Mouse (Mus musculus) layer of hippocampus, postnatal 36 days (tissue): ENCODE data around the gene Igtp. TPM values are rescaled to one million over a fixed set of nuclear protein-coding genes. Genes with fewer than 3 reads are reported as not detected.
"Not testable (repeated sequence)": the region's sequence is repeated elsewhere in the genome, so short reads cannot be mapped to it uniquely, and the experiment has no call there.

Source experiments
- DNase-seq, 2 experiments: peaks; one replicate each; pipeline ENCODE4 v3.0.0; 2022
- total RNA-seq, 2 experiments: library from RNA; stranded (reverse); gene quantifications; 2 replicates each; pipeline ENCODE4 v1.2.3; 2021

Gene Igtp
- total RNA-seq, 2 experiments from 2014 or later, result 2.1 TPM

DNA sequence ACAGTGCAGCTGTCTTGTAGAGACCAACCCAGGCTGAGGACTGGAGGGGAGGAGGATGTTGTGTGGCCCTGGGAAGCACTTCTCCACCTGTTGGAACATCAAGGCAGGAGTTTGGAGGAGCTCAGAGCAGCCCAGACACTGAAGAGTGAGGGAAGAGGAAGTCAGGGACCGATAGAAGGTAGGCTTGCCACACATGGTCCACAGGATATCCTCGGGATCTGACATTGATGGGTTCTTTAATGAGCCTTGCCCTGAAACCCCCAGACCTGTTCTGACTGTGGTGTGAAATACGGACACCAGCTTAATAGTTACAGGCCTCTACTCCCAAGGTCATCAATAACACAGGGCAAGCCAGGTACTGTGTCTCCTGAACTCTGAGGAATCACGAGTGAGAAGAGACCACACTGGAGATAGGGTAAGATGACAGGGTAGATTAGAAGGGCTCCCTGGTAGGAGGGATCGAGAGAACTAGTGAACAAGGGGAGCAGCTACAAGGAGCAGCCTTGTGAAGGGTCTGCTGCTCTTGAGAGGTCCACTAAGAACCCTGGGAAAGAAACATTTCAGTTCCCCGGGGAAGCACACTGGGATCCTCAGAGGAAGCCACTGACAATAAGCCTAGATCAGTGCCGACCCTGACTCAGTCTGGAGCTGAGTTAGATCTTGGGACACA lies 14.5 kb downstream of the Igtp start:
- no peak for DNase-seq

DNA sequence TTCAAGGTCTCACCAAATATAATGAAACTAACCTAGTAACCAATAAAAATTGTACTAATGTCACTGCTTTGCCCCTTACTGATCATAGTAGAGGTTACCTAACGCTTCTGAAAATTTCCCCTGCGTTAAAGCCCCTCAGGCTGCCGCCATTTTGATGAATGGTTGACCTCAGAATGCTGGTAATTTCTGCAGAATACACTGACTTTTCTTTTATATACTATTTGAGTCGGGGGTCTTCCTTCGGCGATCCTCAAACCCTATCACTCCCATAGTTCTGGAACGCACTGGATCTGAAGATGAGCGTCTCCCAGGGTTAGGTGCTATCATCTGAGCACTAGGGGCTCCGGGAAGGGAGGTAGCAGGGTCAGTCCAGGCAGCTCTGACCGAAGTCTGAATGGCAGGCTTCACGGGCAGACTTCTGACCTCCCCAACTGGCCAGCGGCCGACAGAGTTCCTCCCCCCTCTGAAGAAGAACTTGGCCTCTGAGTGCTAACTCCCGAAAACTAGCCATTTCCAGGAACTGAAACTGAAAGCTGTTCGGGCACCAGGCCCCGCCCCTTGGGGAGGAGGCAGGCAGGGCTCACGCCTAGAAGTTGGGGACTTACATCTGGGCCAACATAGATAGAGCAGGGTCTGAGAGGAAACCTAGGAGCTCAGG lies 15.2 kb downstream of the Igtp start:
- peak; percentile 31 to 40 for DNase-seq

DNA sequence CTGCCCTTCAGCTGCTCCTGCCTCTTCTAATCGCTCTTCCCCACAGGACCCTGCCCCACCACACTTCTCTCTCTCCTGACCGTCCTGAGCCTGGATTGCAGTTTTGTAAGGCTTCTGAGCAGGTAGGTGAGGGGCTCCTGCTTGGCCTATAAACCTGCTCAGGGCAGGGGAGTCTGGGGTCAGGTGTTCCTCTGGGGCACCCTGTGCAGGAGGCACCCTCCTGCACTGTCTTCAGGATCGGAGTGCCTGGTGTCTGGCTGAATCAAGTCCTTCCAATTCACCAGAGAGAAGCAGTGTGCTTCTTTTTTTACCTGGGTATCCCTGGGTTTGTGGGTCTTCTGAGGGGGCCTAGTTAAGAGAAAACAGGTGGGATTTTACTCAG lies 15.7 kb downstream of the Igtp start:
- not testable (repeated sequence) for DNase-seq

DNA sequence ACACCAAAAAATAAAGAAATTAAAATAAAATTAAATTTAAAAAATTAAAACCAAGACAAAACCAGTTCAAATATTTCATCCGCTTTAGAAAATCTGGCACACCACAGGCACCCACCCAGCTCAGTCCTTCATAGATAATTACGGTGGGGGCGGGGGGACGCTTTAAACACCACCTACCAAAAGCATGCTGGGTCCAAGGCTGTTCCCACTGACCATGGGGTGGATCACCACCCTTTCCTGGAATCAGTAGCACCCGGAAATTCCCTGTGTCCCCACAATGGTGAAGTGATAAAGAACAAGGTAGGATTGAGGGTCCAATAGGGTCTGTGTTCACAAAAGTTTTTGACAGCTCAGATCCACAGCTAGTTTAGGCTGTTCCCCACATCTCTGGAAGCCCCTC lies 16.5 kb downstream of the Igtp start:
- no peak for DNase-seq

DNA sequence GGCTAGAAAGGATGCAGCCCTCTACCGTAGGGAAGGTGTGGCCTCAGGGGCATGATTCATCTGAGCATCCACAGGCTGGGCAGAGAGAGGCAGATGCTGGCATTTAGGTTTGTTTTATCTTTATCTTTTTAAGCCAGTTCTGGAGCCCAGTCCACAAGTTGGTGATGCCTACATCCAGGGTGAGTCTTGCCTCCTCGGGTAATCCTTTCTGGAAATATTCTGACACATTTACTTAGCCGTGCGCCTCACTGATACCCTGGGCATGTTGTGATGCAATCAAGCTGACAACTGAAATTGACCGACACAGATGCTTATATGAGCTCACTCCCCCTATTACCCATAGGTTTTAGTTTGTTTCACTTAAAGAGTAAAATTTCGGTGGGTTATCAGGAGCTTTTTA lies 17.5 kb downstream of the Igtp start:
- DNase-seq, result no peak

DNA sequence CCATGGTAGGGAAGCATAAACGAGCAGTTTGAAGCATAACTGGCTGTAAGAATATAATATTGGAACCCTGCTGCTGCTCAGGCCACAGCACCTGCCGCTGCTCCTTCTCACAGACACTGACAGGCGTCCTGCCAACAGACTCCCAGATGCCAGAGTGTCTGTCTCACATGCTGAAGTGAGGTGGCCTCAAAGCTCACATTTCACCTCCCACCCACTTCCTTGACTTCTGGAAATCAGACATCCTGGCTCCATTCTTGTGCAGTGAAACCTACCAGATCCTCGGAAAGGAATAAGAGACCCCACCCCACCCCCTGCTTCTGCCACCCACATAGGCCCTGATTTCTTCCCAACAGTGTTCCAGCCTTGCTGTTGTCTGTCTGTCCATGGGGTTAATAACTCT lies 24.4 kb downstream of the Igtp start:
- no peak for DNase-seq

DNA sequence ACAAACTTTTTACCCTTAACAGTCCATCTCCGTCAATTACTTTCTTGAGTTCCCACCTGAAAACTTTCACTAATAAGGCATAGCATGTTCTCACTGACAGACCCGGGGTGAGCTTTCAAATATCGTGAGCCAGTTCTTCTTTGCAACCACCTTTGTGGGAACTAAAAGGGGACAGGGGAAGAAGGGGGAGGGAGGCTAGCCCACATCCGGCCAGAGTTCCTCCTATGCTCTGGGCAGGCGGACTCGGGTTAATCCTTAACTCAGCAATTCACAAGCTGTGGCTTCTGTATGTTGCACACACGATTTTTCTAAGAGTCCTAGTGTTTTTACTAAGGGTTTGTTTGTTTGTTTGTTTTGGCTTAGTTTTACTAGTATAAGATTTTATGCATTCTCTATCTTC lies 25.0 kb downstream of the Igtp start:
- no peak for DNase-seq

DNA sequence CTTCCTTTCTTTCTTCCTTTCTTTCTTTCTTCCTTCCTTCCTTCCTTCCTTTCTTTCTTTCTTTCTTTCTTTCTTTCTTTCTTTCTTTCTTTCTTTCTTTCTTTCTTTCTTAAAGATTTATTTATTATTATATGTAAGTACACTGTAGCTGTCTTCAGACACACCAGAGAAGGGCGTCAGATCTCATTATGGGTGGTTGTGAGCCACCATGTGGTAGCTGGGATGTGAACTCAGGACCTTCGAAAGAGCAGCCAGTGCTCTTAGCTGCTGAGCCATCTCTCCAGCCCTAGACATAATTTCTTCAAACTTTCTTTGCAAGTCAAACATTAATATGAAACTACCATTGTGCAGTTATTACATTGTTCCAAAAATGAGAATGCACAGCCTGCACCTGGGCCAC lies 25.5 kb downstream of the Igtp start:
- not testable (repeated sequence) for DNase-seq

DNA sequence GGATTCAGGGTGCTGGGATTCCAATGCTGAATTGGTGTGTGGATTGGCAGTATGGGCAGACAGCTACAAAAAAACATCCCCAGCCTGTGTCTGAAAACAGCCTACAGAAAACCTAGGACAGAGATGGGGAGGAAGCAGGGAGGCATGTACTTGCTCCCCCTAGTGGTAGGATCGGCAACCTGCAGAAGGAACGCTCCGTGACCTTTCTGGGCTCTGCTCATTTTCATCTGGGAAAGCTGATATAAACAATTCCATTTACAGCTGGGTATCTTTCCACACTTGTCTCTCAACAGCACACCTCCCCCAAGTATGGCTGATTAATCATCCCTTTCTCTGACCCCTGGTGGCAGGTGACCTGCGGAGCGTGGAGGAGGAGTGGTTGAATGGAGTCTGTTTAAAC lies 26.3 kb downstream of the Igtp start:
- DNase-seq, result peak; percentile 49 to 59

DNA sequence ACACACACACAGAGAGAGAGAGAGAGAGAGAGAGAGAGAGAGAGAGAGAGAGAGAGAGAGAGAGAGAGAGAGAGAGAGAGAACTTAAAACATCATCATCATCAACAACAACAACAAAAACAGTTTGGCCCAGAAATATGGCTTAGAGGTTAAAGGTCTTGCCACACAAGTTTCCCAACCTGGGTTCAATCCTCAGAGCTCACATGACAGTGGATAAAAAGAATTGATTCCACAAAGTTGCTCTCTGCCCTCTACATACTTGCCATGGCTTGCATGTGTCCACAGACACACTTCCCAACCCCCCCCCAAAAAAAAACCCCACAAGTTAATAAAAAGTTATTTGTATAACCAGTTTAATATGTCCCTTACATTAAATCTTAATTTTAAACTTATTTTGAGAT lies 27.1 kb downstream of the Igtp start:
- DNase-seq, result no peak

DNA sequence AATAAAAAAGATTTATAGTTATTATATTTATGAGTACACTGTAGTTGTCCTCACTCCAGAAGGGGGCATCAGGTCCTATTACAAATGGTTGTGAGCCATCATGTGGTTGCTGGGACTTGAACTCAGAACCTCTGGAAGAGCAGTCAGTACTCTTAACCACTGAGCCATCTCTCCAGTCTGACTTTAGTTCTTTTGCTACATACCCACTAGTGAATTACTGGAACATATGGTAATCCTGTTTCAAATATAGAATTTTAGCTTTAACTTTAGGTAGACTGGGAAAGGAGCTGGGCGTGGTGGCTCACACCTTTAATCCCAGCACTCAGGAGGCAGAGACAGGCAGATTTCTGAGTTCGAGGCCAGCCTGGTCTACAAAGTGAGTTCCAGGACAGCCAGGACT lies 28.7 kb downstream of the Igtp start:
- not testable (repeated sequence) for DNase-seq

DNA sequence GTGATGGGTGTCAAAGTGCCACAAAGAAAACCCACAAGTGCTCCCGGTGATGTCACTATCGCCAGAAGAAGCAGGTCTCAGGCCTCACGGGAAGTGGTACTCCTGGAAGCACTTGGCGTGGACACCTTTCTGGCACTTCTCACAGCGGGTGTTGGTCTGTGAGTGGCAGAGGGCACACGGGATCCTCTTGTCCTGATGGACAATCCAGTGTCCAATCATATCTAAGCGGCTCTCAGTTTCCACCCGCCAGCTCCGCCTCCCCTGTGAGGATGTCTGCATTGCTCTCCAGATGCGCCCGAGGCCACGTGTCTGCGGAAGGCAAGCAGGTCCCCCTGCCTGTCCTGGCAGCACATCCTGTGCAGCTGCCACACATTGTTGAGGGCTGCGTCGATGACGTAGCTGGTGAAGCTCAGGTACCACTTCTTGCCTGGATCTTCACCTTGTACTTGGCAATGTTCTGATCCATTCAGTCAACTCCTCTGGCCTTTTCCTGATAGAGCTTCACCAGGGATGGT lies 31.1 kb downstream of the Igtp start:
- DNase-seq, result no peak

DNA sequence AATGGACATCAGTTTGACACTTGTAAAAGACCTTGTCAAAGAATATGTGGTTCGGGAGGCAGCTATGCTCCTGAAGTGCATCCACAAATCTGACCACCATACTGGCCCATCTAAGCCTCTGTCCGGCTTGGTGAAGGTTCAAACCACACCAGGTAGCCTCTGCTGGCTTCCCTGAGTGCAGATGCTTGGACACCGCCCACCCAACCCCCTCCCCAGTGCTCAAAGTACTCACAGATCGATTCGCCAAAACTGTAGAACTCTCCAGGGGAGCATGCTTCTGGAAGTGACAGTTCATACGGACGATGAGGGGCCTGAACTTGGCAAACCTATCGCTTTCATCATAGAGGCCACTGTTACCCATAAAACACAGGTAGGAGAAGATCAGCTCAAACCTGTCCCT lies 31.8 kb downstream of the Igtp start:
- DNase-seq, result no peak

DNA sequence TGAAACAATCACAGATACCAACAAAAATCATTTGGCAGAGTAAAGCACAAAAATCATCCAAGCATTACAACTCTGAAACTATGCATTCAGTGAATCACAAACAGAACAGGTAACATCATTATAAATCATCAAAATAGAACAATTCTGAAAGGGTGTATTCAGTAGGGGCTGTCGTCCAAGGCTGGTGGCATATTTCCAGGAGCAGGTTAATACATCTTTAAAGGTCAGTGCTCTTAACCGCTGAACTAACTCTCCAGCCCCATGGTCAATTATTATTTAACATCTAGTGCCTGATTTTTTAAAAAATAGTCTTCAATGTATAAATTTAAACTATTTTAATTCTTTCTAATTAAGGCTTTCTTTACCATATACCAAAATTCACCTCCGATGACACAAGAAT lies 35.2 kb downstream of the Igtp start:
- DNase-seq, result not testable (repeated sequence)

DNA sequence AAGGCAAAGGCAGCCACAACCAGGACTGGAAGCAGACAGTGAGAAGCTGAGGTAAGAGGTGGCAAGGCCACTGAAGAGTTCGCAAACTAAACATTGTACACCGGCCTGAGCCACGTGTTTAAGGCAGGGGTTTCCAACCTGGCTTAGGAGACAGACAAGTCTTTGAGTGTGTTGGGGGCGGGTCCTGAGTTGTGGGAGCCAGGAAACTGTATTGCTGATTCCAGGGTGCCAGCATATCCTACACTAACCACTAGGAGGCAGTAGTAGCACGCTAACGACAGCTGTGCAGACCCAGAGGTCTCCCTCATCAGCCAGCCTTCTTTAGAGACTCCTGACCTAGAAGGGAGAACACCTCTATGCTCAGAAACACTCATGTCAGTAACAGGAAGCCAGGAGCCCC lies 35.8 kb downstream of the Igtp start:
- DNase-seq, result no peak

DNA sequence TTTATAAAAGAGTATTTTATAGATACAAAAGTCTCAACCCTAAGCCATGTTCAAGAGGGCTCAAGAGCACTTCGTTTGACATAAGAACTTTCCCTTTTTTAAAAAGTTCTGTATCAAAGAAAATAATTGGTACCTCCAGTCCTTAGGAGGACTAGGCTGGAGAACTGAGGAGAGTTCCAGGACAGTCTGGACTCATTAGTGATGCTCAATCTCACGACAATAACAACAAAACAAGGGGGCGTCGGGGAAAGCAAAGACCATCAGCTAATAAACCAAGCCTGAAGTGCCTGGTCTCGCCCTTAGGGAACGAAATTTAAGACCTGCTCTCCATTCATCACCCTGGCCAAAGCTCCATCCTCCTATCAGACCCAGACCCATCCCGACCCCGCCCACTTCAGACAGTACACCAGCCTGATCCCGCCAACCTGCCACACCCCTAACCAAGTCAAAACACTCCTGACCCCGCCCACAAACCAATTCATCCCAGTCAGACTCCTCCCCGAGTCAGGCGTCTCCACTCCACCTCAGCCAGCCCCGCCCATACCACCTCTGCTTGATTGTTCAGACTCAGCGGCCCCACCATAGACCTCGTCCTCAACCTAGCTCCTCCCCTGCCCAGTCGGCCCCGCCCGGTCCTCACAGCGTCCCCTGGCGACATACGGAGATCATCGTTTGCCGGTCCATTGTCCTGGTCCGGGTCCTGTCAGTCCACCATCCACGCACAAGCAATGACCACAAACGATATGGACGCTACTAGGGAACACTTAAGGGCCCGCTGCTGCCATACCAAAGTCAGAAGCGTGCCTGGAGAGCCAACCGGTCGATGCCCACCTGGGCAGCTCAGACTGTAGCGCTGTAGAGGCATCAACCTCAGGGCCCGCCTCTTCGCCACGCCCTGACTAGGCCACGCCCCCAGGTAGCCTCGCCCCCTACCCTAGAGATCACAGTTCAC lies 39.8 kb downstream of the Igtp start:
- no peak for DNase-seq

DNA sequence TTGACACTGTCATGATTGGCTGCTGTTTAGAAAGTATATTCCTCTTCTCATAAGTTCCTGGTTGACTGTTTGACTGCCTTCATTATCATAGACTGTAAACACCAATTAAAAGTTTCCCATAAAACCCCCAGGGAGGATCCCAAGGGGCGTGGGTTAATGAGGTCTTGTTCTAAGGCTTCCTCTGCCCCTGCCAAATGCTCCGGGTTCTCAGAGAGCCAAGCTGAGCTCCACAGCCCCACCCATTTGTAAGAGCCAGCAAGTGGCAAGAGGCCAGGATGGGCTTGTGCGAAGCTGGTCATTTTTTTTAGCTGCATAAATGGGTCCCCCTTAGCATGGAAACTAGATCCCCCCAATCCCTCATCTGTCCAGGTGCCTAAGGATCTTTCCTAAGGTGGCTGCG lies 47.9 kb downstream of the Igtp start:
- DNase-seq, result no peak

DNA sequence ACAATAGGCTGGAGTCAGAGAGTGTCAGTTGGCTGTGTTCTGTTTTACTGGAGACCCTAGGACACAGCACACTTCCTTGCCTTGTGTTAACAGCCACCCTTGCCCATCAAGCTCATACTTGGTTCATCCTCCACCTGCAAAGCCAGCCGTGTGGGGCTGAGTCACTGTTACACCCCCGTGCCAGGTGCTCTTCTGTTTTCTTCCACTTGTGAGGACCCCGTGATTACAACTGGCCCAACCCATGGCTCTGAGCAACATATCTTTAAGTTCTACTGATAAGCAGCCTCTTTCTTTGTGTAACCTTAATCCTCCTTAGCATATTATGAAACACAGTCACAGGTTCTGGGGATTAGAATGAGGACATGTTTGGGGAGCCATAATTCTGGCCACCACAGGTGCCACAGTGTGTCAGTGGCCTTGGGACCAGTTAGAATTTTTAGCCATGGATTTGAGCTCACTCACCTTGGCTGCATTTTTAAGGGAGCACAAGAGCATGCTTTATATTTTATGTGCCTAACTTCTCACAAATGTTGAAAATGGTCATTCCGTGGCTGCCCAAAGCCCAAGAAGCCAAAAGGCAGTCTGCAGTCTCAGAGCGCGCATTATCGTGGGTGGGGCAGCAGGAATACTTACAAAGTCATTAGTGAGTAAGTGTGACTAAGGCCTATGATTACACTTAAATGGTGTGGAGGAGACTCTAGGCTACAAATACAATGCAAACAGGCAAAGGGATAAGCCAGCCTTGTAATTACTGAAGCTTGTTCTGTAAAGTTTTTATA lies 50.0 kb downstream of the Igtp start:
- DNase-seq, result no peak

DNA sequence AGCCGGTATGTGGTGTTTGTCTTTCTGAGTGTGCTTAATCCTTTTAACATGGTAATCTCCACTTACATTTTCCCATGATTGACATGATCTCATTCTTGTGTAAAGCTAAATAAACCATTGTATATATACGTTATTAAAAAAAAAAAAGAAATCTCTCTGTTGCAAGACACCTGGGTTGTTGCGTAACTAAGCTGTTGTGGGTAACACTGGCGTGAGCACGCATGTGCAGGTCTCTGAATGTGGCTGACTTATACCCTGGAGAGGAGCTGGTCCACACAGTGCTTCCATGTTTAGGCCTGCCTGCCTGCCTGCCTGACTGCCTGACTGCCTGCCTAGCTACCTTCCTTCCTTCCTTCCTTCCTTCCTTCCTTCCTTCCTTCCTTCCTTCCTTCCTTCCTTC lies 51.2 kb downstream of the Igtp start:
- no peak for DNase-seq

DNA sequence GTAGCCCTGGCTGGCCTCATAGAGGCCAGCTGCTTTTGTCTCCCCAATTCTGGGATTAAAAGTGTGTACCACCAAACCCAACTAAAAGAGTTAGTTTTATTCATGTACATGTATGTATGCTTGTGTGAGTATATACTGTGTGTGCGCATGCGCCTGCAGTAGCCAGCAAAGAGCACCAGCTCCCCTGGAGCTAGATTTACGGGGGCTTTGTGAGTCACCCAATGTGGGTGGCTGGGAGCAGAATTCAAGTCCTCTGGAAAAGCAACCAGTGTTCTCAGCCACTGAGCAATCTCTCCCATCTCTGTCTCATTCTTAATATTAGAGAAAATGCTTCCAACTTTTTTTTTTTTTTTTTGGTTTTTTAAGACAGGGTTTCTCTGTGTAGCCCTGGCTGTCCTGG lies 55.1 kb downstream of the Igtp start:
- no peak for DNase-seq
